Mouse (Mus musculus): ENCODE data around the gene Chid1. TPM values are rescaled to one million over a fixed set of nuclear protein-coding genes. Genes with fewer than 3 reads are reported as not detected.

Chid1 gene
- polyA plus RNA-seq, 1 experiment from 2014 or later = 32.9 TPM

GRCm38 (mm10) chr7:141461521-141462332, 77.9 kb downstream of the Chid1 start:
- no peaks in the 10 kb centered on the region for H3K36me3 ChIP-seq (ENCODE audit: control insufficient read depth, insufficient read depth, low read length)
- H3K4me1 ChIP-seq (ENCODE audit: control insufficient read depth, insufficient read depth, low read length) = 0 out of 2 replicates have a peak, but pooled peaks cover 5% of the 10 kb centered on the region
- H3K9ac ChIP-seq (ENCODE audit: low read length) = peak overlapping the region; percentile 32; the same call in 1 of the 2 replicates
- H3K4me2 ChIP-seq (ENCODE audit: low read depth) = peak overlapping the region; percentile 46
- DNase-seq (ENCODE audit: low spot score) = no peak
- WGBS = 2% methylated on average over 59 of the region's 59 CpGs
- no peak for ATAC-seq (ENCODE audit: insufficient read depth, low FRiP score, low TSS enrichment)
- peak overlapping the region; percentile 27 for H3K4me3 ChIP-seq (ENCODE audit: low read depth, low read length)
- H3K27me3 ChIP-seq (ENCODE audit: control insufficient read depth, insufficient read depth, low read length) = peaks cover 69% of the 10 kb centered on the region
- no peak overlapping the region for H3K27ac ChIP-seq (ENCODE audit: low read depth, low read length)
- H3K9me3 ChIP-seq (ENCODE audit: control insufficient read depth, low read length) = no peaks in the 10 kb centered on the region

- H3K4me2 ChIP-seq (ENCODE audit: low read depth) = peak within 1 kb of the TSS; percentile 46
- H3K9ac ChIP-seq (ENCODE audit: low read length) = peak within 1 kb of the TSS; percentile 32; the same call in 1 of the 2 replicates
- H3K27me3 ChIP-seq (ENCODE audit: control insufficient read depth, insufficient read depth, low read length) = peaks cover 59% of the 10 kb centered on the region
- H3K9me3 ChIP-seq (ENCODE audit: control insufficient read depth, low read length) = no peaks in the 10 kb centered on the region
- ATAC-seq (ENCODE audit: insufficient read depth, low FRiP score, low TSS enrichment) (no peak), DNase-seq (ENCODE audit: low spot score) (no peak)
- no peak within 1 kb of the TSS for H3K27ac ChIP-seq (ENCODE audit: low read depth, low read length)
- 72% methylated on average over 15 of the region's 15 CpGs for WGBS
- no peaks in the 10 kb centered on the region for H3K36me3 ChIP-seq (ENCODE audit: control insufficient read depth, insufficient read depth, low read length)
- H3K4me3 ChIP-seq (ENCODE audit: low read depth, low read length) = peak within 1 kb of the TSS; percentile 27
- H3K4me1 ChIP-seq (ENCODE audit: control insufficient read depth, insufficient read depth, low read length) = peaks cover 11% of the 10 kb centered on the region
These were observed 79.1 kb downstream of the Chid1 start, which contains the start of gene Cracr2b for GRCm38 (mm10) chr7:141460391-141461113. Gene Cracr2b, plus strand, starts transcription at chr7:141461094.

- Histone ChIP-seq H3K9ac (ENCODE audit: low read length) (no peak overlapping the region), H3K9me3 (ENCODE audit: control insufficient read depth, low read length) (no peaks in the 10 kb centered on the region), H3K4me1 (ENCODE audit: control insufficient read depth, insufficient read depth, low read length) (peaks cover 11% of the 10 kb centered on the region), H3K4me3 (ENCODE audit: low read depth, low read length) (no peak overlapping the region), H3K27me3 (ENCODE audit: control insufficient read depth, insufficient read depth, low read length) (peaks cover 53% of the 10 kb centered on the region), H3K27ac (ENCODE audit: low read depth, low read length) (no peak overlapping the region), H3K4me2 (ENCODE audit: low read depth) (no peak overlapping the region), H3K36me3 (ENCODE audit: control insufficient read depth, insufficient read depth, low read length) (no peaks in the 10 kb centered on the region)
- ATAC-seq (ENCODE audit: insufficient read depth, low FRiP score, low TSS enrichment) (no peak), DNase-seq (ENCODE audit: low spot score) (no peak)
- WGBS = 82% methylated on average over 5 of the region's 5 CpGs
These were observed 79.7 kb downstream of the Chid1 start for GRCm38 (mm10) chr7:141460001-141460390.

GRCm38 (mm10) chr7:141459301-141459711, 80.4 kb downstream of the Chid1 start:
- 91% methylated on average over 17 of the region's 17 CpGs for WGBS
- Histone ChIP-seq H3K4me3 (ENCODE audit: low read depth, low read length) (no peak overlapping the region), H3K9ac (ENCODE audit: low read length) (no peak overlapping the region)

GRCm38 (mm10) chr7:141458661-141459060, 81.0 kb downstream of the Chid1 start:
- H3K36me3 ChIP-seq (ENCODE audit: control insufficient read depth, insufficient read depth, low read length) = no peaks in the 10 kb centered on the region
- peaks cover 40% of the 10 kb centered on the region for H3K27me3 ChIP-seq (ENCODE audit: control insufficient read depth, insufficient read depth, low read length)
- peaks cover 11% of the 10 kb centered on the region for H3K4me1 ChIP-seq (ENCODE audit: control insufficient read depth, insufficient read depth, low read length)
- no peak for DNase-seq (ENCODE audit: low spot score)
- no peak for ATAC-seq (ENCODE audit: insufficient read depth, low FRiP score, low TSS enrichment)
- no peak overlapping the region for H3K4me2 ChIP-seq (ENCODE audit: low read depth)
- whole genome bisulfite sequencing = 92% methylated on average over 11 of the region's 11 CpGs
- no peak overlapping the region for H3K4me3 ChIP-seq (ENCODE audit: low read depth, low read length)
- H3K9me3 ChIP-seq (ENCODE audit: control insufficient read depth, low read length) = no peaks in the 10 kb centered on the region
- no peak overlapping the region for H3K27ac ChIP-seq (ENCODE audit: low read depth, low read length)
- no peak overlapping the region for H3K9ac ChIP-seq (ENCODE audit: low read length)

More at GRCm38 (mm10) chr7:141459301-141459711, 80.4 kb downstream of the Chid1 start:
- no peaks in the 10 kb centered on the region for H3K36me3 ChIP-seq (ENCODE audit: control insufficient read depth, insufficient read depth, low read length)
- ATAC-seq (ENCODE audit: insufficient read depth, low FRiP score, low TSS enrichment) (no peak), DNase-seq (ENCODE audit: low spot score) (no peak)
- H3K4me2 ChIP-seq (ENCODE audit: low read depth) = no peak overlapping the region
- H3K27ac ChIP-seq (ENCODE audit: low read depth, low read length) = no peak overlapping the region
- H3K4me1 ChIP-seq (ENCODE audit: control insufficient read depth, insufficient read depth, low read length) = peaks cover 11% of the 10 kb centered on the region
- no peaks in the 10 kb centered on the region for H3K9me3 ChIP-seq (ENCODE audit: control insufficient read depth, low read length)
- H3K27me3 ChIP-seq (ENCODE audit: control insufficient read depth, insufficient read depth, low read length) = peaks cover 46% of the 10 kb centered on the region

- Histone ChIP-seq H3K4me2 (ENCODE audit: low read depth) (no peak overlapping the region), H3K4me1 (ENCODE audit: control insufficient read depth, insufficient read depth, low read length) (peaks cover 11% of the 10 kb centered on the region), H3K27ac (ENCODE audit: low read depth, low read length) (no peak overlapping the region), H3K9ac (ENCODE audit: low read length) (no peak overlapping the region), H3K36me3 (ENCODE audit: control insufficient read depth, insufficient read depth, low read length) (no peaks in the 10 kb centered on the region), H3K9me3 (ENCODE audit: control insufficient read depth, low read length) (no peaks in the 10 kb centered on the region), H3K4me3 (ENCODE audit: low read depth, low read length) (no peak overlapping the region), H3K27me3 (ENCODE audit: control insufficient read depth, insufficient read depth, low read length) (peaks cover 35% of the 10 kb centered on the region)
- WGBS = 81% methylated on average over 15 of the region's 15 CpGs
- ATAC-seq (ENCODE audit: insufficient read depth, low FRiP score, low TSS enrichment) (no peak), DNase-seq (ENCODE audit: low spot score) (peak; percentile 46)
These were observed 81.5 kb downstream of the Chid1 start for GRCm38 (mm10) chr7:141457986-141458660.

- H3K9me3 ChIP-seq (ENCODE audit: control insufficient read depth, low read length) = no peaks in the 10 kb centered on the region
- peaks cover 11% of the 10 kb centered on the region for H3K4me1 ChIP-seq (ENCODE audit: control insufficient read depth, insufficient read depth, low read length)
- H3K36me3 ChIP-seq (ENCODE audit: control insufficient read depth, insufficient read depth, low read length) = no peaks in the 10 kb centered on the region
- 92% methylated on average over 14 of the region's 14 CpGs for WGBS
- no peak overlapping the region for H3K27ac ChIP-seq (ENCODE audit: low read depth, low read length)
- ATAC-seq (ENCODE audit: insufficient read depth, low FRiP score, low TSS enrichment) (no peak), DNase-seq (ENCODE audit: low spot score) (no peak)
- peaks cover 26% of the 10 kb centered on the region for H3K27me3 ChIP-seq (ENCODE audit: control insufficient read depth, insufficient read depth, low read length)
- H3K9ac ChIP-seq (ENCODE audit: low read length) = no peak overlapping the region
- no peak overlapping the region for H3K4me3 ChIP-seq (ENCODE audit: low read depth, low read length)
- H3K4me2 ChIP-seq (ENCODE audit: low read depth) = no peak overlapping the region
These were observed 82.4 kb downstream of the Chid1 start for GRCm38 (mm10) chr7:141457236-141457635.

GRCm38 (mm10) chr7:141456739-141457138, 82.9 kb downstream of the Chid1 start:
- ATAC-seq (ENCODE audit: insufficient read depth, low FRiP score, low TSS enrichment) (no peak), DNase-seq (ENCODE audit: low spot score) (no peak)
- no peak overlapping the region for H3K4me3 ChIP-seq (ENCODE audit: low read depth, low read length)
- 93% methylated on average over 6 of the region's 6 CpGs for WGBS
- peaks cover 7% of the 10 kb centered on the region for H3K4me1 ChIP-seq (ENCODE audit: control insufficient read depth, insufficient read depth, low read length)
- H3K27ac ChIP-seq (ENCODE audit: low read depth, low read length) = no peak overlapping the region
- H3K9ac ChIP-seq (ENCODE audit: low read length) = no peak overlapping the region
- peaks cover 2% of the 10 kb centered on the region; the same call in 1 of the 2 replicates for H3K36me3 ChIP-seq (ENCODE audit: control insufficient read depth, insufficient read depth, low read length)
- H3K4me2 ChIP-seq (ENCODE audit: low read depth) = no peak overlapping the region
- H3K9me3 ChIP-seq (ENCODE audit: control insufficient read depth, low read length) = no peaks in the 10 kb centered on the region
- H3K27me3 ChIP-seq (ENCODE audit: control insufficient read depth, insufficient read depth, low read length) = peaks cover 21% of the 10 kb centered on the region
